In the genomic region with DNA sequence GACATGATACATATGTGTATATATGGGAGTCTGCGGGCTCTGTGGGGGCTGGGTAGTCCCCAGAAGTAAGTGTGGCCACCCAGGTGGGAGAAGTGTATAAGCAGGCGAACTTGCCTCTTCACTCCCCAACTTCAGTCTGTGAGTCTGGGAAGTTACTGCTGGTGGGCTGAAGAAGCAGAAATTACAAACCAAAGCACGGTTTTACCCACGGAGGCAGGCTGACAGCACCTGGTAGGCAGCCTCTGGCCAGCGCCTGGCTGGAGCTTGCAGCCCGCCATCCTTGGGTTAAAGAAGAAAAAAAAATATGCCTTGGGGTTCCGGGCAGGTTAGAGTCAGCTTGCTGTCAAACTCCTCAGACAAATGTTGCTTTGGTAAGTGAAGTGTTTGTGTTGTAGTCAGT, we compare ENCODE assay signal across 8 mouse cellular contexts.
DNase-seq lines count a peak whose midpoint lies in the region; ATAC-seq lines count a peak whose summit lies in the region.

No protein-coding gene starts in this region.

- 3% methylated on average over 7 of the region's 7 CpGs for WGBS in heart, embryonic 15.5 days
- 1% methylated on average over 7 of the region's 7 CpGs for WGBS in hindbrain, embryonic 14.5 days
- WGBS in midbrain, embryonic 15.5 days: 2% methylated on average over 7 of the region's 7 CpGs

- peak overlapping the region; percentile 95 for H3K4me2 ChIP-seq in heart, embryonic 15.5 days
- peak overlapping the region; percentile 96 for H3K4me2 ChIP-seq in hindbrain, embryonic 14.5 days (replicated peaks)
- peak overlapping the region; percentile 79 for H3K4me2 ChIP-seq in midbrain, embryonic 15.5 days

- H3K9ac ChIP-seq in heart, embryonic 15.5 days: peak overlapping the region; percentile 80
- peak overlapping the region; percentile 96 for H3K9ac ChIP-seq in hindbrain, embryonic 14.5 days
- H3K9ac ChIP-seq in midbrain, embryonic 15.5 days: peak overlapping the region; percentile 85

- H3K9me3 ChIP-seq in heart, embryonic 15.5 days (replicated peaks): no peaks in the 10 kb centered on the region
- H3K9me3 ChIP-seq in hindbrain, embryonic 14.5 days (ENCODE audit: control insufficient read depth, low read length): no peaks in the 10 kb centered on the region
- no peaks in the 10 kb centered on the region for H3K9me3 ChIP-seq in midbrain, embryonic 15.5 days

- peak overlapping the region; percentile 67 for H3K4me3 ChIP-seq in heart, embryonic 15.5 days
- peak overlapping the region; percentile 71 for H3K4me3 ChIP-seq in hindbrain, embryonic 14.5 days (replicated peaks; ENCODE audit: low read length)
- peak overlapping the region; percentile 54 for H3K4me3 ChIP-seq in midbrain, embryonic 15.5 days

- H3K27me3 ChIP-seq in heart, embryonic 15.5 days: no peaks in the 10 kb centered on the region
- no peaks in the 10 kb centered on the region for H3K27me3 ChIP-seq in hindbrain, embryonic 14.5 days (ENCODE audit: control insufficient read depth, insufficient read depth, low read length)
- no peaks in the 10 kb centered on the region for H3K27me3 ChIP-seq in midbrain, embryonic 15.5 days (replicated peaks)

- H3K27ac ChIP-seq in heart, embryonic 15.5 days: peak overlapping the region; percentile 96
- peak overlapping the region; percentile 100 for H3K27ac ChIP-seq in hindbrain, embryonic 14.5 days
- peak overlapping the region; percentile 99 for H3K27ac ChIP-seq in midbrain, embryonic 15.5 days

- DNase-seq in heart, adult 8-10 months (ENCODE audit: low spot score): no peak
- peak; percentile 25 for DNase-seq in NIH3T3 (ENCODE audit: low read depth)
- DNase-seq in hindbrain, embryonic 14.5 days (ENCODE audit: low spot score): no peak
- no peak for DNase-seq in right cerebral cortex, postnatal 36 days (ENCODE audit: low spot score in 2 of 2)
- DNase-seq in retina, postnatal 1 day: no peak
- no peak for DNase-seq in urinary bladder, postnatal 4 days (ENCODE audit: low spot score in 2 of 2)

- peaks cover 50% of the 10 kb centered on the region for H3K4me1 ChIP-seq in heart, embryonic 15.5 days (replicated peaks)
- H3K4me1 ChIP-seq in hindbrain, embryonic 14.5 days (replicated peaks; ENCODE audit: control insufficient read depth, insufficient read depth, low read length): peaks cover 38% of the 10 kb centered on the region
- peaks cover 55% of the 10 kb centered on the region for H3K4me1 ChIP-seq in midbrain, embryonic 15.5 days

- H3K36me3 ChIP-seq in heart, embryonic 15.5 days: no peaks in the 10 kb centered on the region
- H3K36me3 ChIP-seq in hindbrain, embryonic 14.5 days (replicated peaks; ENCODE audit: control insufficient read depth, insufficient read depth): no peaks in the 10 kb centered on the region
- no peaks in the 10 kb centered on the region for H3K36me3 ChIP-seq in midbrain, embryonic 15.5 days (replicated peaks)

- no peak for ATAC-seq in heart, embryonic 15.5 days (replicated peaks; ENCODE audit: insufficient number of reproducible peaks, insufficient read depth, low FRiP score, low read depth)
- ATAC-seq in hindbrain, embryonic 14.5 days (ENCODE audit: low FRiP score): no peak
- no peak for ATAC-seq in midbrain, embryonic 15.5 days (replicated peaks)
